Mouse (Mus musculus) left cerebral cortex, postnatal 36 days (tissue): ENCODE results near the gene Gzmc. TPM values are rescaled to one million over a fixed set of nuclear protein-coding genes. Genes with fewer than 3 reads are reported as not detected.
"Not testable (repeated sequence)": the region's sequence is repeated elsewhere in the genome, so short reads cannot be mapped to it uniquely, and the experiment has no call there.

Source experiments
- DNase-seq, 2 experiments: peaks; one replicate each; pipeline ENCODE4 v3.0.0; 2021 to 2022; ENCODE audit warnings: low spot score in 2 of 2, mixed read lengths in 1 of 2
- intact Hi-C: fragments of 180-260 bp; cut with DNase I; formaldehyde crosslinking; loops from one replicate; pipeline ENCODE4 v1.15.1; 2025
- total RNA-seq, 2 experiments: library from RNA; stranded (reverse); gene quantifications; 2 replicates each; pipeline ENCODE4 v1.2.3; 2021

Gene Gzmc
- not detected for total RNA-seq

DNA sequence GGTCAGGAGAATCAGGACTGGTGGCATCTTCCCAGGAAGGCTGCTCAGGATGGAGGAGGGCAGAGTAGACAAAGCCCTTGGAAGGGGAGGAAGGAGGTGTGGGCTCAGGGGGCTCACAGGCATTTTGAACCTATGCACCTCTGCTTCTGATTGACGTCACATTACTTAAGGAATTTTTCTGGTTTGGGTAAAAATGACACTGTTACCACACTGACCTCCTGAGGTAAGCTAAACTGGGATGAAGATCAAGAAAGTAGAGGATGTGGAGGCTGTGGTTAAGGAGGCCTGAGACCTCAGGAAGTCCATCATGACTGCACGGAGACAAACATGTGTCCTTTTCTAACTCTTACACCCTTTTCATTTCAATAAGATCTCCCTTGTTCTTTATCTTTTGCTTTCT lies at the start of gene Gzmc:
Gene Gzmc (minus strand): TSS at position 101 of the 400 bp plus-strand sequence.
- intact Hi-C loops, result no loop called here
- no peak for DNase-seq

DNA sequence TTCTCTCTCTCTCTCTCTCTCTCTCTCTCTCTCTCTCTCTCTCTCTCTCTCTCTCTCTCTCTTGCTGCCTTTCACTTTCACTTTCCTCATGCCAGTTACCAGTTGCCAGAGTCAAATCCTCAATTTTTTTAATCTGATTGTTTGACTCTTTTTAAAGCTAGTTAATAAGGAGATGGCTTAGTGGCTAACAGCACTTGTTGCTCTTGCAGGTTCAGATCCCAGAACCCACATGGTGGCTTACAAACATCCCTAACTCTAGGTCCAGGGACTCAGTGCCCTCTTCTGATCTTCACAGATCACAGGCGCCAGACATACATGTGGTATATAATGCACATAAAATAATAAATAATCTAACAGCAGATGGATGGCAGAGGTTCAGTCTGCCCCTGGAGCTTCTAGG lies 49.4 kb upstream of the Gzmc start:
- intact Hi-C loops, result no loop called here
- DNase-seq, result no peak

DNA sequence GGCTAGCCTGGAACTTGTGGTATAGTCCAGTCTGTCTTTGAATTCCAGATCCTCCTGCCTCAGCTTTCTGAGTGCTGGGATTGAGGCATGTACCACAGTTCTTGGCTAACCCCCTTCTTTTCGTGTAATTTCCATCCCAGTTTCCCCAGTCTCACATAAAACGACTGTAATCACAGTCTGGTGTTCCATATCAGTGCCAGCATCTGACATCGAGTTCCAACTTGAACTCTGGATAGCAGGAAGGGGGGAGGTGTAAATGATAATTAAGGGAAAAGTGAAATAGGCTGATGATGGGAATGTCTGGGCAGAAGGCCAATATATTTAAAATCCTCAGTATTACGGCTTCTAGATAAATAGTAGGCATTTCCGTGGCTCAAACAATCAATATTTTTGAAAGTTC lies 46.6 kb upstream of the Gzmc start:
- intact Hi-C loops, result no loop called here
- DNase-seq, result no peak

DNA sequence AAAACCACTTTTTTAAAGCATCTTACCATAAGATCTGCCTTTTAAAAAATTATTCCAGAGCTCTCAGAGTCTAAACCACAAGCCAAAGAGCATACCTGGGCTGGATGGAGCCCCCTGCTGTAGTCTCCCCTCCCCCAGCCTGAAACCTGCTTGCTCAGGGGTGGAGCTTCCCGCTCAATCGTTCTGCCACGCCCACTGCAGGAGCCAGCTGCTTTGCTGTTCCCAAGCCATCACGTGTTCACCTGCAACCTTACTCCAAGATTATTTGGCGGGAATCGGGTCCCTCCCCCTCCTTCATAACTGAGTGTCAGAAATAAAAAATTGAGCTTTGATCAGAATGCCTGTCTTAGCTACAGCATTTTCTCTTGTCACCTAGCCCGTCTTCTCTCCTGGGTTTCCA lies 44.2 kb upstream of the Gzmc start:
- DNase-seq, intact Hi-C loops: not testable (repeated sequence)

DNA sequence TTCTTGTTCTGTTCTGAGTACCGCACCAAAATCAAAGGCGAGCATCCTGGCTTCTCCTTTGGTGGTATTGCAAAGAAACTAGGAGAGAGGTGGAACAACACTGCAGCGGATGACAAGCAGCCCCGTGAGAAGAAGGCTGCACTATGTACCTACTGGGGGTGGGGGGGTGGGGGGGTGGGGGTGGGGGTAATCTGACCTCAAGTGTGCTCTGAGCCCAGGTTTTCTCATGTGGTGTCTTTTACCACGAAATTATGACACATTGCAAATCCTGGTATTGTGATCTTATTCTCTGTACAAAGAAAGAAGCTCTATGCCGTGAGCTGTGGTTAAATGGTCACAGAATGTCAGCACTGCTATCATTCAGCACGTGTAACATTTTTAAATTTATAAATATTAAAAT lies 41.6 kb upstream of the Gzmc start:
- DNase-seq, intact Hi-C loops: not testable (repeated sequence)

DNA sequence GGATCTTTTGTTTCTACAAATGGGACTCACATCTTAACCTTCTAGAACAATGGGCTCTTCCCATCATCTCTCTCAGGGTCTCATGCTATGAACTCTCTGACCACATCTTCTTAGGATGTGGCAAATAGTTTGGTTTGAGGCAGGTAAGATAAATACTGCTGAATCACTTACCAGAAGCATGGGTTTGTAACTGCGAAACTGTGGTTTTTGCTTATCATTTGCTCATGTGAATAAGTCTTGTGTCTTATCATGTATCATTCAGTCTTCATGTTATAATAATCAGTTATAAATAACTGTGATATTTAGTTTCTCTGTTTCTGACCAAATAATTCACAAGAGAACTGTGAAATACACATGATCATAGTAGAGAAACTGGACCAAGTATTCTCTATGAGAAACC lies 31.7 kb upstream of the Gzmc start:
- intact Hi-C loops, result no loop called here
- DNase-seq, result no peak

DNA sequence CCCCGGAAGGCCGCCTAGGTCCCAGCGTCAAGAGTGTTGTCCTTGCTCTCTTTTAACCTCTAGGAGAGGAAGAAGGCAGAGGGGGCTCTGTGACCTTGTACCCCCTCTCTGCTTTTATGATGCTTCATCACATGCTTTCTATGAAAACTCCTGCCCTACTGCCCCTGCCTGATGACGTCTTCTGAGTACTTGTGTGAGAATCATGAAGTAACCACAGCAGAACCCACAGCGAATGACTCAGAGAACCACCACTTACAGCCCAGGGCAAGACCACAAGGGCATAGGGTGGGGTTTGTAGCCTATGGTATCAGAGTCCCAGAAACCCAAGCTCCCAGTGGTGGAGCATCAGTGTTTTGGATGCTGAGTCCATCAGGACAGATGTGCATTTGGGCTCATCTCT lies 27.7 kb upstream of the Gzmc start, which contains the start of gene Gzmb:
Gene Gzmb (minus strand): TSS at position 108 of the 400 bp plus-strand sequence.
- intact Hi-C loops, result no loop called here
- DNase-seq, result no peak

DNA sequence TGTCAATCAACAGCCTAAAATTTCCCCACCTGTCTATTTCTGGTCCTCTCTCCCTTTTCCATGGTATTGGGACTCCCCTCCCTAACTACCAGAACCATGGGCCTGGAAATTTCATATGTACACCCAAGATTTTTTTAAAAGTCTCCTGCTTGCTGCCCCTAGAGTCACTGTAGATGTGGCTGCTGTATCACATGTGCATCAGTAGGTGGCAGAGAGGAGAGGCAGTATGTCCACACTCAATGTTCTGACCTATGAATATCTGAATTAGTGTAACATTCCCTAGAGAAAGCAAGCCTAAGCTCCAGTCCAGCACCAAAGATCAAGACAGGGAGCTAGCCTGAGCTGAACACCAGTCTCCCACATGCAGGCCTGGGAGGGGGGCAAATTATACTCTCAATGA lies 6.0 kb upstream of the Gzmc start:
- intact Hi-C loops, result no loop called here
- DNase-seq, result no peak

DNA sequence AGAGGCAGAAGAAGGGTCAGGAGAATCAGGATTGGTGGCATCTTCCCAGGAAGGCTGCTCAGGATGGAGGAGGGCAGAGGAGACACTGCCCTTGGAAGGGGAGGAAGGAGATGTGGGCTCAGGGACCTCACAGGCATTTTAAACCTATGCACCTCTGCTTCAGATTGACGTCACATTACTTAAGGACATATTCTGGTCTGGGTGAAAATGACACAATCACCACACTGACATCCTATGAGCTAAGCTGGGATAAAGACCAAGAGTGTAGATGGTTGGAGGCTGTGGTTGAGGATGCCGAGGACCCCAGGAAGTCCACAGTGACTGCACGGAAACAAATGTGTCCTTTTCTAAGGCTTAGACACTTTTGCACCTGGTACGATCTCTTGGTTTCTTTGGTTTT lies 23.1 kb downstream of the Gzmc start, which contains the start of gene Gzmf:
Gene Gzmf (minus strand): TSS at position 101 of the 400 bp plus-strand sequence.
- no peak for DNase-seq
- intact Hi-C loops, result no loop called here

DNA sequence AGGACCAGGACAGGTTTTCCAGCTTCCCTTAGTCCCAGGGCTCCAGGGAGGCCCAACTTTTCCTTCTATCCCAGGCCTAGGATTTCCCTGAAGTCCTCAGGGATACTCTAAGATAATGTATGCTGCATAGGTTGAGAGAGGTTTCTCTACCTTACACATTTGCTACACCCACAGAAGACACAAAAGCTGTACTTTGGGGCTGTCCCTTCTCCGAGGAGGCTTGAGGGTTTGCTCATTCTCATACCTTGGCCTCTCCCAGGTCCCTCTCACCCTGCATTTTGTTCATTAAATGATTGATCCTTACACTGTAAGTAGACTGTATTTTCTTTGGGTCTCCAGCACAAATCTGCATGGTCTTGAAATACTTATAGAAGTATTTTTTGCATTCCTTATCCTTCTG lies 28.8 kb downstream of the Gzmc start:
- no peak for DNase-seq
- intact Hi-C loops, result loop anchor here (10.0 kb wide), 1 partner anchor 99 kb away; no protein-coding TSS in a partner anchor

DNA sequence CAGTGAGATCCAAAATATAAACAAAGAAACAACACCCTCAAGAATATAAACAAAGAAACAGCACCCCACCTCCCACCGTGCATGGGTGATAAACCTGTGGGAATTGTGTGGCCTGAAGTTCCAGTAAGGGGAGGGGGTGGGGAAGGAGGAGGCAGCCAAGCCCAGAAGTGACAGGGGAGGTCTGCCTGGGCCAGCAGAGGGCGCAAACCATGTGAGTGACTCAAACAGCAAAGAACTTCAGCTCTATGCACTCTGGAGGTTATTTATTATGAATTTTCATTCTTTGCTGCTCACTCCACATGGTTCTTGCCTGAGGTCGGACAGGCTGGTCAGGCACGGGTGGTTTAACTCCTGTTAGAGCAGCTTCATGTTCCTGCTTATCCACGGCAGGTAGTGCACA lies 29.4 kb downstream of the Gzmc start:
- not testable (repeated sequence) for DNase-seq
- intact Hi-C loops, result loop anchor here (10.0 kb wide), 1 partner anchor 100 kb away; no protein-coding TSS in a partner anchor

DNA sequence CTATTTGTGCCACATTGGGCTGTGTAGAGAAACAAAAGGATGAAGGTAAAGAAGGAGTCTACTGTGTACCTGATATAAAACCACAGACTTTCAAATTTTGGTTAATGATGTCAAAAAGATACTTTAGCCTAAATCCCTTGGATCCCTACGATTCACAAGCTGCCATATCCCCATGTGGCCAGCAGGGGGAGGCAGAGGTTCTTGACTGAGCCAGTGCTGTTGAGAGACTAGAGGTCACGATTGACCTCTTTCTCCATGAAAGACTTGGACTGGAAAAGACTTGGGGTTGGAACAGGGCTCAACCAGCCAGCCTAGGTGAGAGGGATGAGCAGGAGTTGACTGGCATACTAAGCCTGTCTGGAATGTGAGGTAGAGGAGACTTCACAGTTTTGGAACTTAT lies 30.5 kb downstream of the Gzmc start:
- DNase-seq, result peak; percentile 32 to 56
- intact Hi-C loops, result loop anchor here (10.0 kb wide), 1 partner anchor 101 kb away; no protein-coding TSS in a partner anchor

DNA sequence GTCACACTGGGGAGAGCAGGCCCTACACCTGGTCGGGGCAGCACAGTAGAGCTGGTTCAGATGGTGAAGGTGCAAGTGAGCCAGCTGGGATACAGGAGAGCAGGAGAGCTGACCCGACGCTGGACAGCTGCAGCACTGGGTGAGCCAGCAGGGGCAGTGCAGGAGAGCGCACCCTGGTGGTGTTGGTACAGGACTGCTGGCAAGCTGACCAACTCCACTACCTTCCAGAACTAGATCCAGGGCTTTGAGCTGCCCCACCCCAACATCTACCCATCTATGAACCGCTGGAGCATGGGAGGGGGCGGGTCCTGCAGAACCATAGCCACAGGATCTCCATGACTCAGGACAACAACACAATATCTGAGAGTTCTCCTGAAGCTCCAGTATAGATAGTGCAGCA lies 47.5 kb downstream of the Gzmc start:
- intact Hi-C loops, result no loop called here
- DNase-seq, result no peak

DNA sequence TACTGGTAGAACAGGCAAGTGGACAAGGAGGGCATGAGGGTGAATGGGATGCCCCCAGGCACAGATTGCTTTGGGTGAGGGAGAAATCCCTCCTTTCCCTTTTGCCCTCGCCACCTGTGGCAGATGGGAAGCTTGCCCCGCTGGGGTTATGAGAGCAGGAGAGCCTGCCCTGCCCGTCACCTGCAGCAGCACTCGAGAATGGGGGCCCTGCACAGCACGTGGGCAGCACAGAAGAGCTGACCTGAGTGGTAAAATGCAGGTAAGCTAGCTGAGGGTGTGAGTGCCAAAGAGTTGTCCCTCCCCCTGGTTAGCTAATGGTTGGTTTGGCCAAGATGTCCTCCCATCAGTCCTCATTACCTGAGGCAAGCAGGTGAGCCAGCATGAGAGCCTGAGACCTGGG lies 47.9 kb downstream of the Gzmc start:
- intact Hi-C loops, result no loop called here
- no peak for DNase-seq

Other genes with a start within 250 kb of the Gzmc start
- gene Mcpt1, start 216.7 kb downstream of the Gzmc start, total RNA-seq, result not detected
- gene Mcpt9, start 204.2 kb downstream of the Gzmc start, total RNA-seq, result not detected
- not detected for gene Mcpt2, start 192.6 kb downstream of the Gzmc start, total RNA-seq
- not detected for gene Mcpt4, start 172.3 kb downstream of the Gzmc start, total RNA-seq
- gene Mcpt8, start 149.4 kb downstream of the Gzmc start, total RNA-seq, result not detected
- not detected for gene Ctsg, start 132.1 kb downstream of the Gzmc start, total RNA-seq
- not detected for gene Gzme, start 114.0 kb downstream of the Gzmc start, total RNA-seq
- gene Gzmd, start 102.0 kb downstream of the Gzmc start, total RNA-seq, result not detected
- gene Gzmg, start 75.1 kb downstream of the Gzmc start, total RNA-seq, result not detected
- not detected for gene Gzmn, start 60.1 kb downstream of the Gzmc start, total RNA-seq
- gene Gzmf, start 23.2 kb downstream of the Gzmc start, total RNA-seq, result not detected
- not detected for gene Gzmb, start 27.6 kb upstream of the Gzmc start, total RNA-seq
- gene Atp12a, start 130.4 kb upstream of the Gzmc start, total RNA-seq, result under 1 TPM in 1 of 2 experiments, not detected in 1; 0.07 TPM
- gene Rnf17, start 167.9 kb upstream of the Gzmc start, total RNA-seq, result 1 to 10 TPM; 1.1 to 1.3 TPM